Mouse (Mus musculus): ENCODE measurements around the gene Foxred2. TPM values are rescaled to one million over a fixed set of nuclear protein-coding genes. Genes with fewer than 3 reads are reported as not detected.

Foxred2 gene
- total RNA-seq, 1 experiment, result 21.9 TPM

DNA sequence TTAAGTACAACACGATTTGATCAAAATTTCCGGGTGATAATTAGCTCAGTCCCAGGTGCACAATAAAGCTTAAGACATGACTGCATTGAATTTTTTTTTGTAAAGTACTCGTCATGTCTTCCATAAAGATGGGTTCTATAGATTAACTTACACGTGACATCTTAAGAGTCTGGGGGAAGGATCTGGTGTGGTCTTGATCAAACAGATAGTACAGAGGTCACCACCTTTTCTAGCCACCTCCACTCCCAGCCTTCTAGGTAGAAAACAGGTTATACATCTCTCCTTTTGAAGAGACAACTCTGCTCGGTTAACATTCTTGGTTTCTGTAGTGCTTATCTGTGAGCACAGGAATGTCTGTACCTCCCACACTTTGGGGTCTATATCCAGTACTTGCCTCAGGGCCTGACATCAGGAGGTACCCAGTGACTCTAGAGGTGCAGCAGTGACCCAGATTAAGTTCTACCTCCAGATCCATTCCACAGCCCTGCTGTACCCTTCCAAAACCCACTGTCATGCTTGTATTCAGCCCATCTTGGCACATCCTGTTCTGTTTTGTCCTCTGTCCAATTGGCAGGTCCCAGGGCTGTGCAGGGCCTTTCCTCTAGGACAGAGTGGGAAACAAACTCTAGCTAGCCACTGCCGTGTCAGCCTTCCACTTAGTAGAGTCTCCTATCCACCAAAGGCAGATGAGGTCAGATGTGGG is 25.4 kb downstream of the Foxred2 start:
- DNase-seq (ENCODE audit: low read depth, low spot score), result no peak
- Histone ChIP-seq H3K36me3 (ENCODE audit: control insufficient read depth, insufficient read depth, low read length, poor library complexity, severe bottlenecking) (peaks cover 11% of the 10 kb centered on the region; the same call in 1 of the 2 replicates), H3K4me1 (ENCODE audit: control insufficient read depth in 2 of 2, insufficient read depth in 2 of 2, low read length in 2 of 2, poor library complexity in 1 of 2) (peaks cover 0 to 6% of the 10 kb centered on the region in 2 experiments; a peak in 1 of 4 replicates), H3K9ac (ENCODE audit: insufficient read depth, low read depth, low read length, poor library complexity, severe bottlenecking) (no peak overlapping the region), H3K9me3 (ENCODE audit: control insufficient read depth, insufficient read depth, low read depth, low read length) (no peaks in the 10 kb centered on the region), H3K27ac (ENCODE audit: insufficient read depth, low read depth, low read length, poor library complexity, severe bottlenecking) (no peak overlapping the region), H3K4me3 (ENCODE audit: insufficient read depth in 1 of 2, low read depth in 1 of 2, low read length in 2 of 2, poor library complexity in 1 of 2, severe bottlenecking in 1 of 2) (no peak overlapping the region)
- in situ Hi-C loops (cut with MboI; ENCODE audit: low sequenced_read_pairs in 2 of 2, unreplicated experiment in 2 of 2), result no loop called here
- TF ChIP-seq CHD2 (IDR thresholded peaks at IDR 0.05; ENCODE audit: low read depth, low read length) (no peak), HCFC1 (IDR thresholded peaks at IDR 0.05; ENCODE audit: borderline replicate concordance, insufficient read depth, low read length) (no peak), MAFK (IDR thresholded peaks at IDR 0.05; ENCODE audit: insufficient read depth, low read depth, low read length) (no peak), ZC3H11A (IDR thresholded peaks at IDR 0.05; ENCODE audit: borderline replicate concordance, low read depth, low read length) (no peak)

DNA sequence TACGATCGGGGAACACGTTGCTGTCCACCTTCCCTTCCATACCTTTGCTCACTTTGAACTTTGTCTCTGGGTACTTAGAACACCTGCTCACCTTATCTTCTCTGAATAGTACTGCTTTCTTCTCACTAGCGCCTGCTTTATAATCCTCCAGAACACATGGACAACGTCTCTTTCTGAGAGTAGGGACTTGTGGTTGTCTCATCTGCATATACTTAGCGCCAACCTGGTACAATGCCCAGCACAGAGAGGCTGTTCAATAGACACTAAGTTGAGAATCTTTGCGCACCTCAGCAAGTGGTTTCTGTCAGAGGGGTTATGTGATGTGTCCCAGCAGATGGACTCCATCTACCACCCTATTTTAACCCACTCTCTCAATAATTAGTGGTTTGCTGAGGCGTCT is 26.7 kb downstream of the Foxred2 start:
- in situ Hi-C loops (cut with MboI; ENCODE audit: low sequenced_read_pairs in 2 of 2, unreplicated experiment in 2 of 2), result no loop called here
- Histone ChIP-seq H3K4me3 (ENCODE audit: insufficient read depth in 1 of 2, low read depth in 1 of 2, low read length in 2 of 2, poor library complexity in 1 of 2, severe bottlenecking in 1 of 2) (peak overlapping the region; percentile 62 to 71), H3K4me1 (ENCODE audit: control insufficient read depth in 2 of 2, insufficient read depth in 2 of 2, low read length in 2 of 2, poor library complexity in 1 of 2) (peaks cover 0 to 6% of the 10 kb centered on the region in 2 experiments; a peak in 1 of 4 replicates), H3K27ac (ENCODE audit: insufficient read depth, low read depth, low read length, poor library complexity, severe bottlenecking) (no peak overlapping the region), H3K9ac (ENCODE audit: insufficient read depth, low read depth, low read length, poor library complexity, severe bottlenecking) (peak overlapping the region; percentile 73; the same call in 1 of the 2 replicates), H3K36me3 (ENCODE audit: control insufficient read depth, insufficient read depth, low read length, poor library complexity, severe bottlenecking) (peaks cover 14% of the 10 kb centered on the region), H3K9me3 (ENCODE audit: control insufficient read depth, insufficient read depth, low read depth, low read length) (no peaks in the 10 kb centered on the region)
- TF ChIP-seq HCFC1 (IDR thresholded peaks at IDR 0.05; ENCODE audit: borderline replicate concordance, insufficient read depth, low read length) (no peak), ZC3H11A (IDR thresholded peaks at IDR 0.05; ENCODE audit: borderline replicate concordance, low read depth, low read length) (no peak), CHD2 (IDR thresholded peaks at IDR 0.05; ENCODE audit: low read depth, low read length) (no peak), ZNF384 (IDR thresholded peaks at IDR 0.05; ENCODE audit: low read depth, low read length) (no peak), MAFK (IDR thresholded peaks at IDR 0.05; ENCODE audit: insufficient read depth, low read depth, low read length) (no peak)
- no peak for DNase-seq (ENCODE audit: low read depth, low spot score)

DNA sequence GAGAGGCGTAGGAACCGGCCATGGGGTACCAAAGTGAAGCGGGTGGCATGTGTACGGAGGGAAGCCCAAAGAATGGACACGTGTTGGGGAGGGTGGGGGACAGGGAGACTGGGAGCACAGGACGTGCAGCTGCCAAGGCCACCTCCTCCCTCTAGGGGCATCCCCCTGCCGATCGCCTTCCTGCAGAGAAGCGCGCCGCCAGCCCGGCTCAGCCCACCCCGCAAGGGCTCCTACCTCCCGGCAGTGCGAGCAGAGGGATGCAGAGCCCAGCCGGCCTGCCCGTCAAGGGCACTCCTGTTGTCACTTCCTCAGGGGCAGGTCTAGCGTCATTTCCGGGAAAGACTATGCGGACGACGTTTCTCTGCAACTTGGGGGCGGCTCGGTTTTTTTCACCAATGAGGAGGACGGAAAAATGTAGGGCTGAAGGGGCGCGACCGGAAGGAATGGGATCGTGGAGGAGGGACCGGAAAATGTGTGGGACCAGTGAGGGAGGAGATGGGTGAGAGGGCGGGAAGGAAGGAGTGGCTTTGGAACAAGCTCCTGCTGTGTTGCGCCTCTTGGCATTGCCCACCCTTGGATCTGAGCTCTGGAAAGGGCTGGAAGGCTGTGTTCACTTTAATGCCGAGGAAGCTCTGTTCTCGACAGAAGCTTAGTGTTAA is 27.7 kb downstream of the Foxred2 start, which contains the start of gene Txn2:
Gene Txn2 (minus strand): TSS at position 334 of the 659 bp plus-strand sequence.
- Histone ChIP-seq H3K27ac (ENCODE audit: insufficient read depth, low read depth, low read length, poor library complexity, severe bottlenecking) (peak within 1 kb of the TSS; percentile 51; the same call in 1 of the 2 replicates), H3K9me3 (ENCODE audit: control insufficient read depth, insufficient read depth, low read depth, low read length) (no peaks in the 10 kb centered on the region), H3K4me1 (ENCODE audit: control insufficient read depth in 2 of 2, insufficient read depth in 2 of 2, low read length in 2 of 2, poor library complexity in 1 of 2) (peaks cover 0 to 6% of the 10 kb centered on the region in 2 experiments; a peak in 1 of 4 replicates), H3K36me3 (ENCODE audit: control insufficient read depth, insufficient read depth, low read length, poor library complexity, severe bottlenecking) (peaks cover 24% of the 10 kb centered on the region), H3K9ac (ENCODE audit: insufficient read depth, low read depth, low read length, poor library complexity, severe bottlenecking) (peak within 1 kb of the TSS; percentile 87), H3K4me3 (ENCODE audit: insufficient read depth in 1 of 2, low read depth in 1 of 2, low read length in 2 of 2, poor library complexity in 1 of 2, severe bottlenecking in 1 of 2) (peak within 1 kb of the TSS; percentile 71 to 86)
- TF ChIP-seq CHD2 (IDR thresholded peaks at IDR 0.05; ENCODE audit: low read depth, low read length) (no peak), ZNF384 (IDR thresholded peaks at IDR 0.05; ENCODE audit: low read depth, low read length) (no peak), HCFC1 (IDR thresholded peaks at IDR 0.05; ENCODE audit: borderline replicate concordance, insufficient read depth, low read length) (peak; percentile 76; the same call in 1 of the 2 replicates)
- in situ Hi-C loops (cut with MboI; ENCODE audit: low sequenced_read_pairs in 2 of 2, unreplicated experiment in 2 of 2), result no loop called here
- DNase-seq (ENCODE audit: low read depth, low spot score), result peak; percentile 99

DNA sequence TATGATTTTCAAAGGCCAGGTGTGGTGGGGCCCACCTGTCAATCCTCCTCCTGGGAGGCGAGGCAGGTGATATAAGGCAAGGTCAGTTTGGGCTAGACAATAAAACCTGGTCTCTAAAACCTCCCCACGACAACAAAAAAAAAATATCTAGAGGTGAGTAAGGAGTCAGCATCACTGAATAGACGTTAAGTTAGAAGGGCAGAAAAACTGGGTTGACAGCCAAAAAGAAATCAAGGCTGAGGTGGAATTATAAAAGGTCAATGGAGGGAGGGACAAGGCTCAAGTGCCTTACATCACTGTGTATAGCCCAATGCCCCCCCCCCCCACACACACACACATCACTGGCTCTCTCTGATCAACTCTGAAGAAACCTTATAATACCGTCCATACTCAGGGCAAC is 28.4 kb downstream of the Foxred2 start:
- Histone ChIP-seq H3K9me3 (ENCODE audit: control insufficient read depth, insufficient read depth, low read depth, low read length) (no peaks in the 10 kb centered on the region), H3K9ac (ENCODE audit: insufficient read depth, low read depth, low read length, poor library complexity, severe bottlenecking) (peak overlapping the region; percentile 87), H3K36me3 (ENCODE audit: control insufficient read depth, insufficient read depth, low read length, poor library complexity, severe bottlenecking) (peaks cover 28% of the 10 kb centered on the region), H3K4me1 (ENCODE audit: control insufficient read depth in 2 of 2, insufficient read depth in 2 of 2, low read length in 2 of 2, poor library complexity in 1 of 2) (peaks cover 0 to 6% of the 10 kb centered on the region in 2 experiments; a peak in 1 of 4 replicates), H3K27ac (ENCODE audit: insufficient read depth, low read depth, low read length, poor library complexity, severe bottlenecking) (no peak overlapping the region), H3K4me3 (ENCODE audit: insufficient read depth in 1 of 2, low read depth in 1 of 2, low read length in 2 of 2, poor library complexity in 1 of 2, severe bottlenecking in 1 of 2) (peak overlapping the region; percentile 71 to 86)
- TF ChIP-seq MAFK (IDR thresholded peaks at IDR 0.05; ENCODE audit: insufficient read depth, low read depth, low read length) (no peak), ZC3H11A (IDR thresholded peaks at IDR 0.05; ENCODE audit: borderline replicate concordance, low read depth, low read length) (no peak), ZNF384 (IDR thresholded peaks at IDR 0.05; ENCODE audit: low read depth, low read length) (no peak), CHD2 (IDR thresholded peaks at IDR 0.05; ENCODE audit: low read depth, low read length) (no peak), HCFC1 (IDR thresholded peaks at IDR 0.05; ENCODE audit: borderline replicate concordance, insufficient read depth, low read length) (no peak)
- in situ Hi-C loops (cut with MboI; ENCODE audit: low sequenced_read_pairs in 2 of 2, unreplicated experiment in 2 of 2), result no loop called here
- no peak for DNase-seq (ENCODE audit: low read depth, low spot score)

All from ES-E14 (cell line).